Mouse (Mus musculus) embryonic fibroblast, embryonic 13.5 days (primary cell): ENCODE measurements around the gene Dcakd.

Experiments
- CTCF ChIP-seq: IDR thresholded peaks from 2 replicates; pipeline ENCODE4 v1.5.1; 2011; ENCODE audit warnings: mild to moderate bottlenecking, control low read depth, low read length, moderate library complexity, borderline replicate concordance; ENCODE audit not compliant: insufficient read depth
- POLR2A ChIP-seq: IDR thresholded peaks from 2 replicates; pipeline ENCODE4 v1.6.1; 2011; ENCODE audit warnings: low read depth, mild to moderate bottlenecking, control low read depth, low read length, moderate library complexity

- TF ChIP-seq POLR2A (no peak), CTCF (no peak)
These were observed 50.0 kb downstream of the Dcakd start for GRCm38 (mm10) chr11:102978052-102978666.
